Mouse (Mus musculus) cortical plate, adult 2 months (tissue): ENCODE results near the gene LTO1.

ENCODE experiments used
- CTCF ChIP-seq: fragments of 200-500 bp; IDR thresholded peaks from 2 replicates; pipeline ENCODE4 v1.5.1; 2011; ENCODE audit warnings: mild to moderate bottlenecking, control low read depth, low read length; ENCODE audit not compliant: insufficient read depth; ENCODE audit errors: extremely low read depth
- POLR2A ChIP-seq: fragments of 200-500 bp; IDR thresholded peaks from 2 replicates; pipeline ENCODE4 v1.6.1; 2011; ENCODE audit warnings: mild to moderate bottlenecking, low read length, control low read depth; ENCODE audit not compliant: insufficient read depth; ENCODE audit errors: extremely low read depth

DNA sequence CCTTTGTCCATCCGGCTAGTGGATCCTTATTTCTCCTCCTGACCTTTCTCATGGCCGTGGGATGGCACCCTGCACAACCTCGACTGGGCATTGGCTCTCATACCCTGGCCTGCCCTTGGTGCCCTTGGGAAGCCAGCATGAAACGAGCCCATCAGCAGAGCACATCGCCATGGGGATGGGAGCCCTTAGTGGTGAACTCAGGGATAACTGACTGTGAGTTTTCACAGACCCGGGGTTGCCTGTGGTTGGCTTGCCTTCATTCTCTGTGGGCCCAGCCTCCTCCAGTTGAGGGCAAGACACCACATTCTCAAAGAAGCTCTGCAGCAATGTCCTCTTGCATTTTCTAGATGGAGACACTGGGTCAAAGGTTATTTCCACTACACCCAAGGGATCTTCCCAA is 22.6 kb upstream of the LTO1 start:
- TF ChIP-seq CTCF, result no peak
- no peak for TF ChIP-seq POLR2A
